Mouse (Mus musculus): Measurements from ENCODE around the gene Afm. TPM values are rescaled to one million over a fixed set of nuclear protein-coding genes. Genes with fewer than 3 reads are reported as not detected.

The Afm gene
- polyA plus RNA-seq, 1 experiment from 2014 or later, result 54.6 TPM

GRCm38 (mm10) chr5:90478886-90479285 lies 39.8 kb upstream of the Afm start:
- no peak overlapping the region for H3K27ac ChIP-seq (ENCODE audit: low read depth)
- no peaks in the 10 kb centered on the region for H3K9me3 ChIP-seq (ENCODE audit: low read length)
- TF ChIP-seq EP300 (IDR thresholded peaks at IDR 0.05; ENCODE audit: low read depth) (no peak), CTCF (IDR thresholded peaks at IDR 0.05; ENCODE audit: low read depth) (no peak)
- no peak for DNase-seq
- no peak for ATAC-seq
- 32% methylated on average over 1 of the region's 1 CpGs for WGBS (ENCODE audit: insufficient replicate concordance)
- no peak overlapping the region for H3K9ac ChIP-seq (replicated peaks)
- H3K4me3 ChIP-seq (ENCODE audit: low read depth, low read length), result no peak overlapping the region
- H3K27me3 ChIP-seq (ENCODE audit: insufficient read depth, low read length), result no peaks in the 10 kb centered on the region
- H3K36me3 ChIP-seq (replicated peaks; ENCODE audit: insufficient read depth, low read length), result no peaks in the 10 kb centered on the region
- peaks cover 8% of the 10 kb centered on the region for H3K4me1 ChIP-seq (ENCODE audit: insufficient read depth)
- H3K4me2 ChIP-seq (ENCODE audit: low read depth, low read length), result no peak overlapping the region

DNA sequence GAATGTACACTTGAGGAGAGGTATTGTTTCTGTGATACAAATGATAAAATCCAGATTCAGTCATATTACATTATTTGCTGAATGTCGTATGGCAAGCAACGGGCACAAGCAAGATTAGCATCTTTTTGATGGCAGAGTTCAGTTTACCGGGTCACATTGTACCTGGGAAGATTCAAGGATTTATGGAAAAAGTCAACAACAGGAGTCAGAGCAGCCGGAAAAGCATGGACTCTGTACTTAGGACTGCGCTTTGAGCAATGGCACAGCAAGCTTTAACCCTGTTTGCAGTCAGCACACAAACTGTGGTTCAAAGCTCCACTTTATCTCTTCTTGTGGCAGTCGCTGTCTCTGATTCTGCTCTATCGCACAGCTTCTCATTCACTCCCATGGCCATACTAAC lies 33.1 kb upstream of the Afm start:
- Histone ChIP-seq H3K27me3 (ENCODE audit: insufficient read depth, low read length) (no peaks in the 10 kb centered on the region), H3K9ac (replicated peaks) (no peak overlapping the region), H3K4me2 (ENCODE audit: low read depth, low read length) (0 out of 2 replicates have a peak overlapping the region, but pooled peaks have one; percentile 2), H3K4me1 (ENCODE audit: insufficient read depth) (peaks cover 15% of the 10 kb centered on the region), H3K4me3 (ENCODE audit: low read depth, low read length) (no peak overlapping the region), H3K9me3 (ENCODE audit: low read length) (no peaks in the 10 kb centered on the region), H3K27ac (ENCODE audit: low read depth) (peak overlapping the region; percentile 60), H3K36me3 (replicated peaks; ENCODE audit: insufficient read depth, low read length) (no peaks in the 10 kb centered on the region)
- peak; percentile 31; the same call in 1 of the 2 replicates for TF ChIP-seq EP300 (IDR thresholded peaks at IDR 0.05; ENCODE audit: low read depth)
- no peak for TF ChIP-seq CTCF (IDR thresholded peaks at IDR 0.05; ENCODE audit: low read depth)
- ATAC-seq, result peak; percentile 70
- 59% methylated on average over 7 of the region's 7 CpGs for WGBS (ENCODE audit: insufficient replicate concordance)
- DNase-seq, result no peak

DNA sequence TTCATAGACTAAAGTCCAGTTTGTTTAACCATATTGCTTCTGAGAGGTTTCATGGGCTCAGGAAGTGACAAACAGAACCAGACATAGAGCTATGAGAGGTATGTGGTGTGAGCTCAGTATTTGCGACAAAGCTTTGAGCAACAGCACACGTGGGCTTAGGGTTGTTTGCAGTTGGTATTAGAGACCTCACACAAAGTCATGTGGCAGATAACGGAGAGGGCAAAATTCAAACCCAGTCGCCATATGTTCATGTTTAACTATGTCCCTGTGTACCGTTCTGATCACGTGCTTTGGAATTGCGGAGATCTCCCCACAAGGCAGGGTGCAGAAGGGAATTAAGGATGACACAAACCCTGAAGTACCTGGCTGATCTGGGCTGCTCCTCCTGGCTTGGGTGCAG lies 30.4 kb upstream of the Afm start:
- TF ChIP-seq CTCF (IDR thresholded peaks at IDR 0.05; ENCODE audit: low read depth) (no peak), EP300 (IDR thresholded peaks at IDR 0.05; ENCODE audit: low read depth) (peak; percentile 66)
- Histone ChIP-seq H3K27me3 (ENCODE audit: insufficient read depth, low read length) (no peaks in the 10 kb centered on the region), H3K27ac (ENCODE audit: low read depth) (peak overlapping the region; percentile 75), H3K4me1 (ENCODE audit: insufficient read depth) (peaks cover 15% of the 10 kb centered on the region; the same call in 1 of the 2 replicates), H3K4me3 (ENCODE audit: low read depth, low read length) (no peak overlapping the region), H3K9me3 (ENCODE audit: low read length) (no peaks in the 10 kb centered on the region), H3K36me3 (replicated peaks; ENCODE audit: insufficient read depth, low read length) (no peaks in the 10 kb centered on the region), H3K9ac (replicated peaks) (no peak overlapping the region), H3K4me2 (ENCODE audit: low read depth, low read length) (no peak overlapping the region)
- DNase-seq (no peak), ATAC-seq (peak; percentile 85)
- WGBS (ENCODE audit: insufficient replicate concordance), result 58% methylated on average over 7 of the region's 7 CpGs

GRCm38 (mm10) chr5:90490518-90490917 lies 28.2 kb upstream of the Afm start, which contains the start of gene Afp:
TSS of gene Afp (plus strand) at chr5:90490737.
- peak within 1 kb of the TSS; percentile 50 for H3K4me2 ChIP-seq (ENCODE audit: low read depth, low read length)
- H3K27me3 ChIP-seq (ENCODE audit: insufficient read depth, low read length), result no peaks in the 10 kb centered on the region
- DNase-seq (peak; percentile 42), ATAC-seq (no peak)
- H3K9me3 ChIP-seq (ENCODE audit: low read length), result no peaks in the 10 kb centered on the region
- TF ChIP-seq EP300 (IDR thresholded peaks at IDR 0.05; ENCODE audit: low read depth) (0 out of 2 replicates have a peak, but pooled peaks have one; percentile 9), CTCF (IDR thresholded peaks at IDR 0.05; ENCODE audit: low read depth) (no peak)
- H3K27ac ChIP-seq (ENCODE audit: low read depth), result no peak within 1 kb of the TSS; the same call in 1 of the 2 replicates
- no peaks in the 10 kb centered on the region for H3K36me3 ChIP-seq (replicated peaks; ENCODE audit: insufficient read depth, low read length)
- peak within 1 kb of the TSS; percentile 25 for H3K4me3 ChIP-seq (ENCODE audit: low read depth, low read length)
- H3K4me1 ChIP-seq (ENCODE audit: insufficient read depth), result 0 out of 2 replicates have a peak, but pooled peaks cover 3% of the 10 kb centered on the region
- WGBS (ENCODE audit: insufficient replicate concordance), result 69% methylated on average over 7 of the region's 7 CpGs
- peak within 1 kb of the TSS; percentile 42; the same call in 1 of the 2 replicates for H3K9ac ChIP-seq (replicated peaks)

DNA sequence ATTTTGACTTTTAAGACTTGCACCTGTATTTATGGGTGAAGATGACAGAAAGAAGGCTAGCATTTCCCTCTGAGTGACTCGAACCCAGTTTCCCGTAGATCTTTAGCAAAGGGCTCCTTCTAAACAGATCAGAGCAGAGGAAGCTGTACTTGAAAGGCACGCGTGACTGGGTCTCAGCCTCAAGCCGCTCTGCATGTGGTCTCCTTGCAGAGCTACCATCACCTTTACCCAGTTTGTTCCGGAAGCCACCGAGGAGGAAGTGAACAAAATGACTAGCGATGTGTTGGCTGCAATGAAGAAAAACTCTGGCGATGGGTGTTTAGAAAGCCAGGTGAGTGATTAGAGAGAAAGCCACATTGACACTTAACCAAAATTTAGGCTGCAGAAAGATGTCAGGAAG lies 26.3 kb upstream of the Afm start:
- H3K27ac ChIP-seq (ENCODE audit: low read depth), result peak overlapping the region; percentile 22; the same call in 1 of the 2 replicates

GRCm38 (mm10) chr5:90494308-90494707 lies 24.4 kb upstream of the Afm start:
- ATAC-seq, result peak; percentile 60
- Histone ChIP-seq H3K9ac (replicated peaks) (no peak overlapping the region), H3K4me3 (ENCODE audit: low read depth, low read length) (no peak overlapping the region), H3K4me2 (ENCODE audit: low read depth, low read length) (no peak overlapping the region), H3K36me3 (replicated peaks; ENCODE audit: insufficient read depth, low read length) (0 out of 2 replicates have a peak, but pooled peaks cover 6% of the 10 kb centered on the region), H3K27me3 (ENCODE audit: insufficient read depth, low read length) (no peaks in the 10 kb centered on the region), H3K4me1 (ENCODE audit: insufficient read depth) (no peaks in the 10 kb centered on the region), H3K9me3 (ENCODE audit: low read length) (no peaks in the 10 kb centered on the region), H3K27ac (ENCODE audit: low read depth) (0 out of 2 replicates have a peak overlapping the region, but pooled peaks have one; percentile 44)
- TF ChIP-seq CTCF (IDR thresholded peaks at IDR 0.05; ENCODE audit: low read depth) (peak; percentile 25; the same call in 1 of the 2 replicates), EP300 (IDR thresholded peaks at IDR 0.05; ENCODE audit: low read depth) (no peak)
- DNase-seq, result no peak
- WGBS (ENCODE audit: insufficient replicate concordance), result 61% methylated on average over 4 of the region's 4 CpGs

More for the DNA sequence above, 26.3 kb upstream of the Afm start:
- DNase-seq (no peak), ATAC-seq (no peak)
- H3K9me3 ChIP-seq (ENCODE audit: low read length), result no peaks in the 10 kb centered on the region
- 35% methylated on average over 9 of the region's 9 CpGs for WGBS (ENCODE audit: insufficient replicate concordance)
- peak overlapping the region; percentile 16; the same call in 1 of the 2 replicates for H3K9ac ChIP-seq (replicated peaks)
- TF ChIP-seq CTCF (IDR thresholded peaks at IDR 0.05; ENCODE audit: low read depth) (no peak), EP300 (IDR thresholded peaks at IDR 0.05; ENCODE audit: low read depth) (no peak)
- 0 out of 2 replicates have a peak, but pooled peaks cover under 1% of the 10 kb centered on the region for H3K4me1 ChIP-seq (ENCODE audit: insufficient read depth)
- H3K36me3 ChIP-seq (replicated peaks; ENCODE audit: insufficient read depth, low read length), result no peaks in the 10 kb centered on the region
- H3K4me3 ChIP-seq (ENCODE audit: low read depth, low read length), result peak overlapping the region; percentile 25
- peak overlapping the region; percentile 50 for H3K4me2 ChIP-seq (ENCODE audit: low read depth, low read length)
- H3K27me3 ChIP-seq (ENCODE audit: insufficient read depth, low read length), result no peaks in the 10 kb centered on the region
